Mouse (Mus musculus): Measurements from ENCODE around the gene Tex52. TPM values are rescaled to one million over a fixed set of nuclear protein-coding genes. Genes with fewer than 3 reads are reported as not detected.
A peak's percentile ranks its signal among the peaks of the same experiment; 100 is the strongest.

Gene Tex52
- total and polyA plus RNA-seq, 3 experiments = 0.07 TPM; not detected in 2

- no peaks in the 10 kb centered on the region for H3K9me3 ChIP-seq (replicated peaks; ENCODE audit: insufficient read depth, low read length)
These were observed 6.0 kb downstream of the Tex52 start for GRCm38 (mm10) chr6:128381254-128381653.

GRCm38 (mm10) chr6:128383752-128384151, 8.5 kb downstream of the Tex52 start:
- Histone ChIP-seq H3K27me3 (ENCODE audit: control insufficient read depth in 1 of 2, insufficient read depth in 2 of 2, low read length in 2 of 2) (no peaks in the 10 kb centered on the region), H3K9me3 (replicated peaks; ENCODE audit: insufficient read depth, low read length) (no peaks in the 10 kb centered on the region), H3K9ac (ENCODE audit: control insufficient read depth, low read depth, low read length, poor library complexity, severe bottlenecking) (no peak overlapping the region), H3K79me2 (ENCODE audit: control insufficient read depth, insufficient read depth, low read length, poor library complexity) (no peaks in the 10 kb centered on the region), H3K36me3 (ENCODE audit: control insufficient read depth in 1 of 2, insufficient read depth in 2 of 2, low read length in 2 of 2) (no peaks in the 10 kb centered on the region), H3K27ac (ENCODE audit: control insufficient read depth, low read depth, low read length) (no peak overlapping the region), H3K4me1 (ENCODE audit: control insufficient read depth in 1 of 2, insufficient read depth in 2 of 2, low read length in 2 of 2) (peaks cover 0 to 8% of the 10 kb centered on the region in 2 experiments; a peak in 1 of 4 replicates), H3K4me3 (ENCODE audit: control insufficient read depth in 1 of 2, insufficient read depth in 1 of 2, low read depth in 2 of 2, low read length in 2 of 2) (no peak overlapping the region)
- TF ChIP-seq JUND (IDR thresholded peaks at IDR 0.05; ENCODE audit: low read depth, low read length) = no peak
- TF ChIP-seq ETS1 (IDR thresholded peaks at IDR 0.05; ENCODE audit: low read depth, low read length) = no peak
- TF ChIP-seq EP300 (IDR thresholded peaks at IDR 0.05; ENCODE audit: low read depth in 1 of 2, low read length in 2 of 2) = no peak
- no peak for TF ChIP-seq POLR2AphosphoS2 (IDR thresholded peaks at IDR 0.05; ENCODE audit: low read length)
- no peak for TF ChIP-seq GATA1 (IDR thresholded peaks at IDR 0.05; ENCODE audit: low read depth, low read length)
- TF ChIP-seq CHD1 (IDR thresholded peaks at IDR 0.05; ENCODE audit: low read depth, low read length) = no peak
- TF ChIP-seq ZKSCAN1 (IDR thresholded peaks at IDR 0.05; ENCODE audit: low read depth, low read length) = no peak
- no peak for TF ChIP-seq GABPA (IDR thresholded peaks at IDR 0.05; ENCODE audit: low read depth, low read length)
- TF ChIP-seq ZNF384 (IDR thresholded peaks at IDR 0.05; ENCODE audit: low read depth, low read length) = no peak
- no peak for TF ChIP-seq MAX (IDR thresholded peaks at IDR 0.05; ENCODE audit: low read length)
- TF ChIP-seq NELFE (IDR thresholded peaks at IDR 0.05; ENCODE audit: low read depth, low read length) = no peak
- no peak for TF ChIP-seq POLR2A (IDR thresholded peaks at IDR 0.05; ENCODE audit: control insufficient read depth in 1 of 2, insufficient read depth in 1 of 2, low read depth in 1 of 2, low read length in 2 of 2, poor library complexity in 1 of 2)
- no peak for TF ChIP-seq USF2 (IDR thresholded peaks at IDR 0.05; ENCODE audit: borderline replicate concordance in 1 of 2, insufficient read depth in 1 of 2, low read depth in 1 of 2, low read length in 2 of 2)
- no peak for TF ChIP-seq RCOR1 (IDR thresholded peaks at IDR 0.05; ENCODE audit: low read depth, low read length)
- TF ChIP-seq ZMIZ1 (IDR thresholded peaks at IDR 0.05; ENCODE audit: low read depth, low read length) = no peak
- peak; percentile 62 for DNase-seq (ENCODE audit: low read depth, low spot score)

More at GRCm38 (mm10) chr6:128381254-128381653, 6.0 kb downstream of the Tex52 start:
- Histone ChIP-seq H3K9ac (ENCODE audit: control insufficient read depth, low read depth, low read length, poor library complexity, severe bottlenecking) (no peak overlapping the region), H3K4me1 (ENCODE audit: control insufficient read depth in 1 of 2, insufficient read depth in 2 of 2, low read length in 2 of 2) (peaks cover 0 to 8% of the 10 kb centered on the region in 2 experiments; a peak in 1 of 4 replicates), H3K27me3 (ENCODE audit: control insufficient read depth in 1 of 2, insufficient read depth in 2 of 2, low read length in 2 of 2) (no peaks in the 10 kb centered on the region), H3K36me3 (ENCODE audit: control insufficient read depth in 1 of 2, insufficient read depth in 2 of 2, low read length in 2 of 2) (no peaks in the 10 kb centered on the region), H3K27ac (ENCODE audit: control insufficient read depth, low read depth, low read length) (no peak overlapping the region), H3K4me3 (ENCODE audit: control insufficient read depth in 1 of 2, insufficient read depth in 1 of 2, low read depth in 2 of 2, low read length in 2 of 2) (no peak overlapping the region), H3K79me2 (ENCODE audit: control insufficient read depth, insufficient read depth, low read length, poor library complexity) (no peaks in the 10 kb centered on the region)
- TF ChIP-seq ZC3H11A (IDR thresholded peaks at IDR 0.05; ENCODE audit: low read depth, low read length) (no peak), MAZ (IDR thresholded peaks at IDR 0.05; ENCODE audit: low read depth, low read length) (no peak), ETS1 (IDR thresholded peaks at IDR 0.05; ENCODE audit: low read depth, low read length) (no peak), HCFC1 (IDR thresholded peaks at IDR 0.05; ENCODE audit: low read depth, low read length) (no peak), SMC3 (IDR thresholded peaks at IDR 0.05; ENCODE audit: low read depth, low read length) (no peak), UBTF (IDR thresholded peaks at IDR 0.05; ENCODE audit: borderline replicate concordance, insufficient read depth, low read depth, low read length) (no peak), KAT2A (conservative IDR thresholded peaks at IDR 0.05; ENCODE audit: low read depth, low read length) (no peak), MEF2A (IDR thresholded peaks at IDR 0.05; ENCODE audit: extremely low read depth, insufficient replicate concordance, low read depth, low read length, poor library complexity, severe bottlenecking) (no peak), TBP (IDR thresholded peaks at IDR 0.05; ENCODE audit: low read depth, low read length) (no peak), NELFE (IDR thresholded peaks at IDR 0.05; ENCODE audit: low read depth, low read length) (no peak), MYC (IDR thresholded peaks at IDR 0.05; ENCODE audit: low read depth, low read length) (no peak), BHLHE40 (IDR thresholded peaks at IDR 0.05; ENCODE audit: borderline replicate concordance, low read depth, low read length) (no peak), GABPA (IDR thresholded peaks at IDR 0.05; ENCODE audit: low read depth, low read length) (no peak), CHD1 (IDR thresholded peaks at IDR 0.05; ENCODE audit: low read depth, low read length) (no peak), TCF12 (IDR thresholded peaks at IDR 0.05; ENCODE audit: low read depth, low read length) (no peak)
- DNase-seq (ENCODE audit: low read depth, low spot score) = no peak
